Mouse (Mus musculus) adrenal gland, postnatal 25 days (tissue): ENCODE results near the gene Frmpd1. TPM values are rescaled to one million over a fixed set of nuclear protein-coding genes. Genes with fewer than 3 reads are reported as not detected.
A peak's percentile ranks its signal among the peaks of the same experiment; 100 is the strongest.

Source experiments
- DNase-seq: peaks from one replicate; pipeline ENCODE4 v3.0.0; 2021; ENCODE audit warnings: mixed read lengths
- total RNA-seq: library from RNA; stranded (reverse); gene quantifications from 2 replicates; pipeline ENCODE4 v1.2.3, GENCODE M21; 2021

Frmpd1 gene
- total RNA-seq, 1 experiment from 2014 or later: 7.2 TPM

- DNase-seq: peak; percentile 11
These were observed 146.5 kb downstream of the Frmpd1 start for GRCm38 (mm10) chr4:45331139-45331538.

- no peak for DNase-seq
These were observed 147.8 kb downstream of the Frmpd1 start for GRCm38 (mm10) chr4:45332466-45332865.

Other genes starting within 250 kb of the Frmpd1 start
- gene Grhpr, start 203.5 kb upstream of the Frmpd1 start, total RNA-seq: 196 and 217 TPM in 2 replicates
- gene Zbtb5, start 172.5 kb upstream of the Frmpd1 start, total RNA-seq: 12.8 and 15.3 TPM in 2 replicates
- gene Polr1e, start 166.3 kb upstream of the Frmpd1 start, total RNA-seq: 13.1 and 14.3 TPM in 2 replicates
- 6.9 and 12.5 TPM in 2 replicates for gene Fbxo10, start 100.3 kb upstream of the Frmpd1 start, total RNA-seq
- 84.1 and 86.5 TPM in 2 replicates for gene Tomm5, start 76.8 kb upstream of the Frmpd1 start, total RNA-seq
- gene Trmt10b, start 112.3 kb downstream of the Frmpd1 start, total RNA-seq: 10.2 and 14.9 TPM in 2 replicates
- 27.0 and 27.1 TPM in 2 replicates for gene Dcaf10, start 157.2 kb downstream of the Frmpd1 start, total RNA-seq
- 31.9 and 32.7 TPM in 2 replicates for gene Exosc3, start 157.9 kb downstream of the Frmpd1 start, total RNA-seq
- gene Slc25a51, start 223.9 kb downstream of the Frmpd1 start, total RNA-seq: 376 and 405 TPM in 2 replicates